Mouse (Mus musculus): ENCODE measurements around the gene Adprhl1.

DNA sequence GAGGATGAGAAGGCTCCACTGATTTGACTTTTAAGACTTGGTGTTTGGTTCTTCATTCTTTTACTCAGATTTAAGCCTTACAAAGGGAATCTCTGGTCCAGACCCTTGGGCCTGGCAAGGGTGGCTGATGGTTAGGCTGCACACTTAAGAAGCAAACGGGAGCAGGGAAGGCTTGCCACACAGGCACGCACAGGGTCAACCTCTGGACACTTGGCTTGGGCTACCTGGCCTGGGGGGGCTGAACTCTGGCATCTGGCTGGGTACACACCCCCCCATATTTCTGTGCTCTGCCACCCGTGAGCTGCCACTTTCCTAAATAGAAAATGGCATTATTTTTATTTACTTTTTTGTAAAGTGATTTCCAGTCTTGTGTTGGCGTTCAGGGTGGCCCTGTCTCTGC is 79.2 kb downstream of the Adprhl1 start:
- TF ChIP-seq CTCF (IDR thresholded peaks at IDR 0.05; ENCODE audit: low read depth, low read length) (no peak), POLR2A (IDR thresholded peaks at IDR 0.05; ENCODE audit: extremely low read depth, insufficient read depth, low read length) (no peak)
